Mouse (Mus musculus) midbrain, embryonic 16.5 days (tissue): ENCODE measurements around the gene Btbd6. TPM values are rescaled to one million over a fixed set of nuclear protein-coding genes. Genes with fewer than 3 reads are reported as not detected.

Source experiments
- ATAC-seq: fragments of 200-750 bp; cut with Nextera tagmentation; 2 replicates; pipeline ENCODE4 v1.8.0; 2017; ENCODE audit warnings: moderate TSS enrichment
- H3K27ac ChIP-seq: fragments of 300-500 bp; sonication (generic); 2 replicates; pipeline ENCODE4 v1.5.1; 2014; ENCODE audit warnings: mild to moderate bottlenecking, low read length, mixed read lengths
- H3K27me3 ChIP-seq: fragments of 300-500 bp; sonication (generic); 2 replicates; pipeline ENCODE4 v1.6.1; 2014; ENCODE audit warnings: low read depth, low read length, mixed read lengths; ENCODE audit not compliant: control insufficient read depth, insufficient read depth
- H3K36me3 ChIP-seq: fragments of 300-500 bp; sonication (generic); 2 replicates; pipeline ENCODE4 v1.6.1; 2014; ENCODE audit warnings: mild to moderate bottlenecking, low read length, moderate library complexity, mixed read lengths; ENCODE audit not compliant: control insufficient read depth, insufficient read depth
- H3K4me1 ChIP-seq: fragments of 300-500 bp; sonication (generic); 2 replicates; pipeline ENCODE4 v1.6.1; 2014; ENCODE audit warnings: mild to moderate bottlenecking, low read length, mixed read lengths; ENCODE audit not compliant: control insufficient read depth, insufficient read depth
- H3K4me2 ChIP-seq: fragments of 300-500 bp; sonication (generic); 2 replicates; pipeline ENCODE4 v1.6.1; 2014; ENCODE audit warnings: mild to moderate bottlenecking, low read length, mixed read lengths
- H3K4me3 ChIP-seq: fragments of 300-500 bp; sonication (generic); 2 replicates; pipeline ENCODE4 v1.5.1; 2014; ENCODE audit warnings: low read depth, mild to moderate bottlenecking, low read length, moderate library complexity, mixed read lengths
- H3K9ac ChIP-seq: fragments of 300-500 bp; sonication (generic); 2 replicates; pipeline ENCODE4 v1.6.1; 2014; ENCODE audit warnings: low read depth, low read length, mixed read lengths
- H3K9me3 ChIP-seq: fragments of 300-500 bp; sonication (generic); replicated peaks from 2 replicates; pipeline ENCODE4 v1.6.1; 2014; ENCODE audit warnings: mild to moderate bottlenecking, low read length, mixed read lengths; ENCODE audit not compliant: control insufficient read depth, poor library complexity, severe bottlenecking
- WGBS: fragments of 180-500 bp; shearing (Covaris S2); extraction: QIAGEN DNeasy Blood & Tissue Kit; methylation state at CpG from one replicate; pipeline ENCODE4 v1.1.7; 2014; 5-methylcytosine and 5-hydroxymethylcytosine counted together
- polyA plus RNA-seq: library from polyadenylated mRNA; unstranded; fragments of >200 nt; fragmentation: Nextera tagmentation; extraction: Ambion mirVana; gene quantifications from 2 replicates; pipeline ENCODE4 v1.2.1, GENCODE M21; 2015

The Btbd6 gene
- polyA plus RNA-seq, 1 experiment from 2014 or later: 55.5 TPM

DNA sequence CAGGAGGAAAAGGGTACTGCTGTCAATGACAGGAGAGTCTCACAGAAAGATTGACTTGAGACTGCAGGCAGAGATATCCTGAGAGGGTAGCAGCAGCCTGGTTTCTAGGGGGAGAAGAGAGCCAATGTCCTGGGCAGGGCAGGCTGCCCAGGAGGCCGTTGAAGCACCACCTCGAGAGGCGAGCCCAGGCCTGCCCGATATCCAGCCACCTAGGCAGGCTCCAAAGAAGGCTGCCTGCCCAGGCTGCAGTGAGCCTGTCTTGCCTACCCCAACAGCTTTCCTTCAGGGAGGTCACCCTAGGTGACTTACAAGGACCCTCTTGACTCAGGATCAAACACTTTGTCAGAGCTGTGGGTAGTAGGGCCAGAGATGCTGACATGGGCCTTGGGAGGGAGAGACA is 36.0 kb upstream of the Btbd6 start:
- peaks cover 9% of the 10 kb centered on the region for H3K4me1 ChIP-seq
- 80% methylated on average over 4 of the region's 4 CpGs for WGBS

DNA sequence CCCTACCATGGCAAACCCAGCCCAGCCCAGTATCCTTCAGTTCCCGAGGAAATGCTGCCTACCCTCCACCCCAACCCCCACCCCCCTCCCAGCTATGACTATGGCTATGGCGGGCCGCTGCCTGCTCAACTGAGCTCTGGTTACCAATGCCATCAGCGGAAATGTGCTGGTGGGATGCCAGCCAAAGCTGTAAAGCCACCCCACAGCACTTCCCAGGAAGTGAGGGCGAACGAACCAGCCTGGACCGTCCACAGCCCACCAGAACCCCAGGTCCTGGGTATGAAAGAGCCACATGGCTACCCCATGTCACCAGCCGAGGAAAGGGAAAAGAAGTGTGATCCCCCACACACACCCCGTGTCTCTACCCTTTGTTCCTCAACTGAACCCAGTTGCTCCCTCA is 35.6 kb upstream of the Btbd6 start:
- H3K9me3 ChIP-seq: no peaks in the 10 kb centered on the region
- WGBS: 78% methylated on average over 9 of the region's 9 CpGs
- H3K4me1 ChIP-seq: peaks cover 9% of the 10 kb centered on the region
- no peak overlapping the region for H3K9ac ChIP-seq
- H3K27me3 ChIP-seq: no peaks in the 10 kb centered on the region
- no peak overlapping the region for H3K4me3 ChIP-seq
- H3K4me2 ChIP-seq: no peak overlapping the region
- no peak for ATAC-seq
- no peak overlapping the region for H3K27ac ChIP-seq
- H3K36me3 ChIP-seq: no peaks in the 10 kb centered on the region

More for the DNA sequence above, 36.0 kb upstream of the Btbd6 start:
- Histone ChIP-seq H3K9me3 (no peaks in the 10 kb centered on the region), H3K9ac (no peak overlapping the region), H3K27ac (no peak overlapping the region), H3K27me3 (no peaks in the 10 kb centered on the region), H3K4me3 (no peak overlapping the region), H3K36me3 (no peaks in the 10 kb centered on the region), H3K4me2 (no peak overlapping the region)
- no peak for ATAC-seq

DNA sequence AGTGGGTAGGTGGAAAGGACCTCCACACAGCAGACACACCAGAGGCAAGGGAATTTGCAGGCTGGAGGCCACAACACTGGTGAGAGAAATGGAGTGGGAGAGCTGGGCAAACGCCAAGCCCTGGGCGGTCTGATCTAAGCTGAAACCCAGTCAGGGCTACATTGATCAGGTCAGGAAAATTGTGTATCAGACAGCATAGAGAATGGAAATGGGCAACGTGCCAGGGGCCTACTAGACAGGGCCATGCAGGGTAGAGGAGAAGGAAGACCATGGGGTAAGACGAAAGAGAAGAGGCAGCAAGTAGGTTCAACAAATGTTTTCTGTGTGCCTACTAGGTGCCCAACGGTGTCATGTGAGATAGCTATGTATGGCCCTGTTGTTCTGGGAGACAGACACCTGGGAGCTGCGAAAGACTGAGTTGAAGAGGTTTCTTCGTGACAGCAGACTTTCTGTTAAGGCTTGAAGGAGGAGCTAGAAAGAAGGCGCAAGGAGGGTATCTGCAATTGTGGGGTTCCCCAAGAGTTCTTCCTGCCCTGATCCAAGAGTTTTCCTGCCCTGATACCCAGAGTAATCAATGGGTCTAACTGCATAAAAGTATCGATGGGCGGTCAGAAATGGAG is 35.0 kb upstream of the Btbd6 start:
- no peaks in the 10 kb centered on the region for H3K27me3 ChIP-seq
- WGBS: 44% methylated on average over 10 of the region's 10 CpGs
- H3K4me3 ChIP-seq: peak overlapping the region; percentile 74
- peaks cover 9% of the 10 kb centered on the region for H3K4me1 ChIP-seq
- H3K27ac ChIP-seq: 0 out of 2 replicates have a peak overlapping the region, but pooled peaks have one; percentile 68
- H3K9me3 ChIP-seq: no peaks in the 10 kb centered on the region
- H3K9ac ChIP-seq: peak overlapping the region; percentile 86
- H3K36me3 ChIP-seq: no peaks in the 10 kb centered on the region
- peak; percentile 16 for ATAC-seq
- peak overlapping the region; percentile 79 for H3K4me2 ChIP-seq

DNA sequence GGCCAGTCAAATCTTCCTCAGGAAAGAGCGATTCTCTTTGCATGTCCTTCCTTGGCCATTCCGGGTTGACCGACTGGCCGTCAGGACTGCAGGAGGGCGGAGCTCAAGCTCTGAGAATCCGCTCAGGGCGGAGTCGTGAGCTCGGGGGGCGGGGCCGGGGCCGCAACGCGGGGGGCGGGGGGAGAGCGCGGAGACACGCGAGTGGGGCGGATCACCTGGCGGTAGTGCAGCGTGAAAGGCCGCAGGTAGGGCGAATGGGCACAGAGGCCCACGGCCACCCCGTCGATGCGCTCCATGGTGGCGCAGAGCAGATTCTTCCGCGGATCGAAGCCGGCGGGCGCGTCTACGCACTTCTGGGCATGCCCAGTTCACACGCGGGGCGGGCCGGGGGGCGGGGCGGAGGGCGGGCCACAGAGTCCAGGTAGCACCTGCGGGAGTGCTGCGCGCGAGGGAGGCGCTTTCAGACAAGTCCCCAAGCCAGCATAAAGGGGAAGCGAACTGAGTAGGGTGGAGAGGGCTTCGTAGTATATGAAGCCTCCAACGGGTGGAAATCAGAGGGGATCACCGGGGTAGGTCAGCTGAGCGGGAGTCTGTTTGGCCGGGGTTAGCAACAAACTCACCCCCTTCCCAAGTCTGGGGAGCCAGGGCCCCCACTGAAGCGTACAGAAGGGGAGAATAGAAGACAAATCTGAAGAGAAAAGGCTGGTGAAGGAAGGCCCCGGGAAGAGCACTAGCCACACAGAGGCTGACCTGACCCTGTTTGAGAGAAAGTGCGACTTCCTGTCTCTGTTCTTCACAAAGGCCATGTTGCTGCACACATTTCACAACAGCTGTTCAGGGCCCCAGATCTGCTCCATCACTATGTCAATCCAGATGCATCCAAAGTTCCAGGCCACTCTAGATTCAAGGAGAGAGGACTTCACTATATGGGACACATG is 34.2 kb upstream of the Btbd6 start, which contains the start of gene Nudt14:
Nudt14 (minus strand) TSS at position 349 of the 938 bp plus-strand sequence.
- H3K9ac ChIP-seq: peak within 1 kb of the TSS; percentile 86
- peaks cover 9% of the 10 kb centered on the region for H3K4me1 ChIP-seq
- H3K36me3 ChIP-seq: no peaks in the 10 kb centered on the region
- H3K27ac ChIP-seq: peak within 1 kb of the TSS; percentile 68; the same call in 1 of the 2 replicates
- H3K9me3 ChIP-seq: no peaks in the 10 kb centered on the region
- H3K4me2 ChIP-seq: peak within 1 kb of the TSS; percentile 79
- H3K4me3 ChIP-seq: peak within 1 kb of the TSS; percentile 74
- no peaks in the 10 kb centered on the region for H3K27me3 ChIP-seq
- WGBS: 1% methylated on average over 57 of the region's 58 CpGs
- ATAC-seq: peak; percentile 71

- Histone ChIP-seq H3K27ac (no peak overlapping the region), H3K36me3 (no peaks in the 10 kb centered on the region), H3K9me3 (no peaks in the 10 kb centered on the region), H3K4me1 (peaks cover 9% of the 10 kb centered on the region), H3K27me3 (no peaks in the 10 kb centered on the region), H3K4me2 (no peak overlapping the region), H3K9ac (no peak overlapping the region), H3K4me3 (no peak overlapping the region)
- WGBS: 81% methylated on average over 2 of the region's 2 CpGs
- no peak for ATAC-seq
These were observed 32.6 kb upstream of the Btbd6 start for GRCm38 (mm10) chr12:112943669-112944068.

GRCm38 (mm10) chr12:112947307-112947706 is 29.0 kb upstream of the Btbd6 start:
- Histone ChIP-seq H3K4me3 (no peak overlapping the region), H3K9ac (no peak overlapping the region), H3K4me2 (no peak overlapping the region), H3K27ac (no peak overlapping the region), H3K4me1 (peaks cover 7% of the 10 kb centered on the region), H3K9me3 (no peaks in the 10 kb centered on the region), H3K27me3 (no peaks in the 10 kb centered on the region), H3K36me3 (no peaks in the 10 kb centered on the region)
- ATAC-seq: no peak
- WGBS: 33% methylated on average over 4 of the region's 4 CpGs

GRCm38 (mm10) chr12:112950040-112950760 is 26.1 kb upstream of the Btbd6 start:
- peak; percentile 94 for ATAC-seq
- H3K36me3 ChIP-seq: no peaks in the 10 kb centered on the region
- under 1% methylated on average over 55 of the region's 58 CpGs for WGBS
- H3K4me1 ChIP-seq: peaks cover 5% of the 10 kb centered on the region; the same call in 1 of the 2 replicates
- H3K4me3 ChIP-seq: peak overlapping the region; percentile 59
- H3K27me3 ChIP-seq: no peaks in the 10 kb centered on the region
- H3K27ac ChIP-seq: peak overlapping the region; percentile 89
- no peaks in the 10 kb centered on the region for H3K9me3 ChIP-seq
- H3K4me2 ChIP-seq: peak overlapping the region; percentile 64
- H3K9ac ChIP-seq: peak overlapping the region; percentile 92

- peak overlapping the region; percentile 92 for H3K9ac ChIP-seq
These were observed 25.5 kb upstream of the Btbd6 start for GRCm38 (mm10) chr12:112950761-112951129.

More at GRCm38 (mm10) chr12:112950761-112951129, 25.5 kb upstream of the Btbd6 start:
- Histone ChIP-seq H3K27me3 (no peaks in the 10 kb centered on the region), H3K9me3 (no peaks in the 10 kb centered on the region), H3K4me1 (peaks cover 5% of the 10 kb centered on the region; the same call in 1 of the 2 replicates), H3K36me3 (no peaks in the 10 kb centered on the region), H3K27ac (peak overlapping the region; percentile 89), H3K4me3 (peak overlapping the region; percentile 59), H3K4me2 (peak overlapping the region; percentile 64)
- ATAC-seq: peak; percentile 47
- WGBS: 6% methylated on average over 6 of the region's 6 CpGs
